Mouse (Mus musculus) limb, embryonic 11.5 days (tissue): ENCODE measurements around the gene Uhrf2. TPM values are rescaled to one million over a fixed set of nuclear protein-coding genes. Genes with fewer than 3 reads are reported as not detected.

ENCODE experiments used
- ATAC-seq: fragments of 200-750 bp; cut with Nextera tagmentation; 2 replicates; pipeline ENCODE4 v1.8.0; 2017; ENCODE audit warnings: low read depth; ENCODE audit not compliant: insufficient number of reproducible peaks, low FRiP score, low TSS enrichment
- DNase-seq: peaks from one replicate; pipeline ENCODE4 v3.0.0-alpha.2; 2015; ENCODE audit warnings: low spot score
- H3K27ac ChIP-seq: fragments of 300-500 bp; sonication (generic); replicated peaks from 2 replicates; pipeline ENCODE4 v1.5.1; 2014; ENCODE audit warnings: low read depth, mild to moderate bottlenecking, low read length
- H3K27me3 ChIP-seq: fragments of 300-500 bp; sonication (generic); 2 replicates; pipeline ENCODE4 v1.6.1; 2014; ENCODE audit warnings: mild to moderate bottlenecking, low read length, mixed read lengths; ENCODE audit not compliant: control insufficient read depth, insufficient read depth
- H3K36me3 ChIP-seq: fragments of 300-500 bp; sonication (generic); 2 replicates; pipeline ENCODE4 v1.6.1; 2014; ENCODE audit warnings: mild to moderate bottlenecking, low read length, moderate library complexity, mixed read lengths; ENCODE audit not compliant: control insufficient read depth, insufficient read depth
- H3K4me1 ChIP-seq: fragments of 300-500 bp; sonication (generic); 2 replicates; pipeline ENCODE4 v1.6.1; 2014; ENCODE audit warnings: low read length, mixed read lengths; ENCODE audit not compliant: control insufficient read depth, insufficient read depth
- H3K4me2 ChIP-seq: fragments of 300-500 bp; sonication (generic); 2 replicates; pipeline ENCODE4 v1.6.1; 2014; ENCODE audit warnings: low read depth, mild to moderate bottlenecking, moderate library complexity; ENCODE audit not compliant: severe bottlenecking
- H3K4me3 ChIP-seq: fragments of 300-500 bp; sonication (generic); 2 replicates; pipeline ENCODE4 v1.5.1; 2014; ENCODE audit warnings: low read depth, low read length
- H3K9ac ChIP-seq: fragments of 300-500 bp; sonication (generic); 2 replicates; pipeline ENCODE4 v1.6.1; 2014; ENCODE audit warnings: mild to moderate bottlenecking, low read length
- H3K9me3 ChIP-seq: fragments of 300-500 bp; sonication (generic); 2 replicates; pipeline ENCODE4 v1.6.1; 2016; ENCODE audit warnings: low read length; ENCODE audit not compliant: control insufficient read depth
- WGBS: fragments of 180-500 bp; shearing (Covaris S2); extraction: QIAGEN DNeasy Blood & Tissue Kit; methylation state at CpG from one replicate; pipeline ENCODE4 v1.1.7; 2014; 5-methylcytosine and 5-hydroxymethylcytosine counted together
- polyA plus RNA-seq: library from polyadenylated mRNA; unstranded; fragments of >200 nt; fragmentation: Nextera tagmentation; extraction: Ambion mirVana; gene quantifications from 2 replicates; pipeline ENCODE4 v1.2.1, GENCODE M21; 2014

The Uhrf2 gene
- 83.3 and 89.1 TPM in 2 replicates for polyA plus RNA-seq

DNA sequence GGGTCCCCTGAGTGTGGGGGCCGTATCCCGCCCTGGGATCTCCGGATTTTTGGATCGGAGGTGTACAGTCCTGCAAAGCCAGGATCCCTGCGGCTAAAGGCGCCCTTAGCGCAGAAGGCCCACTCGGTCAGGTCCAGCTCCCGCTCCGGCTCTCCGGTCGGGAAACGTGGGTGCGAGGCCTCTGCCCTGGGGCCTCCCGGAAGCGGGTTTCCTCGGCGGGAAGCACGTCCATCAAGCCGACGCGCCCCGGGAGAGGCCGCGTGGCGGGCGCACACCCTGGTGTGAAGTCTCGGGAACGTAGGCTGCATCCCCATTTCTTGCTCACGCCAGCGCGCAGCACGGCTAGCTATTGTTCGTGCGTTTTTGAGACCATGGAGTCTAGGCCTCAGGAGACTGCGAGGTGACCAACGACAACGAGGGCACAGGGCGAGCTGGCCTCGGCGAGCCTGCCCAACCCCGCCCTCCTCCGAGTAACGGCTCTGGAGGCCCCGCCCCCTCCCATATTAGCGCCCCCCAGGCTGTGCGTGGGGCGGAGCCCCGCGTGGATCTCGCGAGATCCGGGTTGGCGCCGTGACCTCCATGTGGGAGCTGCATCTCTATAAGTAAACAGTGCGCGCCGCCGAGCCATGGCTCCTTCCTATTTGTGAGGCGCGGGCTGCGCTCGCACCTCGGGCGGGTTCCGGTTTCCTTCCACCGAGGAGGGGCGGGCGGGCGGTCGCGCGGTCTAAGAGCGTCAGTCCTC is at the start of gene Uhrf2:
Gene Uhrf2, plus strand, starts transcription at position 620 of the 742 bp plus-strand sequence.
- WGBS, result 1% methylated on average over 74 of the region's 74 CpGs
- Histone ChIP-seq H3K9ac (peak within 1 kb of the TSS; percentile 99), H3K27me3 (no peaks in the 10 kb centered on the region), H3K36me3 (no peaks in the 10 kb centered on the region), H3K4me1 (0 out of 2 replicates have a peak, but pooled peaks cover 2% of the 10 kb centered on the region), H3K27ac (peak within 1 kb of the TSS; percentile 94), H3K4me3 (peak within 1 kb of the TSS; percentile 98), H3K4me2 (peak within 1 kb of the TSS; percentile 71), H3K9me3 (no peaks in the 10 kb centered on the region)
- peak; percentile 95 for ATAC-seq
- peak; percentile 98 for DNase-seq

DNA sequence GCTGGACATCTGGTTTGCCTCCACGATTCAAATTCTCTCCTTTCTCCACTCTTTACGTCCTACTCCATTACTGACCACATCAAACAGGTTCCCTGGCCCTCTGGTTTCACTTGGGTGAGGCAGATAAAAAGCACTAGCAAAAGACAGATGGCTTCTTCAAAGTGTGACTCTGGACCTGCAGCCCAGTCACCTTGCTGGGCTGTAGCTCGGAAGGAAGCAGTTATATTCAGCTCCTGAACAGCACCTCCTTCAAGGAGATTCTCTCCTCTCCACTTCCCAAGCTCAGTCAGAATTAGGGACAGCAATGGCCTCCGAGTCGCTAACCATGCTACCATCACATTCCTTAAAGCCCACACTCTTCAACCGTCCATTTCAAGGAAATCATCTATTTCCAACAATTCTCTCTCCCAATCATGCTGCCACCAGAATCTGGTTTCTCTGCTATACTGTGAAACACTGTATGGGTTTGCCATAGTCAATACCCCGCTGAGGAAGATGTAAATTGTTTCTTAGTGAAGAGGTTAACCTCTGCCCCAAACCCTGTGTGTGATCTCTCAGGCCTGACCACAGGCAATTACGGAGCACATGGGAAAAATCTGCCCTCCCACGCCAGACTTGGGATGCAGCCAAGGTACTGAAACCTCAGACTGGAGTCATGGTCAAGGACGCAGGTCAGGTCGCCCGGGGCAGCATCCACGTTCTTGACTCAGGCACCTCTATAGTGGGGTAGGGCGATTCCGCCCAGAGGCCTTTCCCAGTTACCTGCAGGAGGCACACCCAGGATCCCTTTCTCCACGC is 45.9 kb upstream of the Uhrf2 start:
- no peak overlapping the region for H3K9ac ChIP-seq
- H3K4me1 ChIP-seq, result no peaks in the 10 kb centered on the region
- no peak overlapping the region for H3K4me2 ChIP-seq
- no peak for DNase-seq
- no peak overlapping the region for H3K27ac ChIP-seq
- 75% methylated on average over 16 of the region's 16 CpGs for WGBS
- H3K9me3 ChIP-seq, result no peaks in the 10 kb centered on the region
- no peaks in the 10 kb centered on the region for H3K27me3 ChIP-seq
- H3K36me3 ChIP-seq, result no peaks in the 10 kb centered on the region
- no peak for ATAC-seq
- no peak overlapping the region for H3K4me3 ChIP-seq

DNA sequence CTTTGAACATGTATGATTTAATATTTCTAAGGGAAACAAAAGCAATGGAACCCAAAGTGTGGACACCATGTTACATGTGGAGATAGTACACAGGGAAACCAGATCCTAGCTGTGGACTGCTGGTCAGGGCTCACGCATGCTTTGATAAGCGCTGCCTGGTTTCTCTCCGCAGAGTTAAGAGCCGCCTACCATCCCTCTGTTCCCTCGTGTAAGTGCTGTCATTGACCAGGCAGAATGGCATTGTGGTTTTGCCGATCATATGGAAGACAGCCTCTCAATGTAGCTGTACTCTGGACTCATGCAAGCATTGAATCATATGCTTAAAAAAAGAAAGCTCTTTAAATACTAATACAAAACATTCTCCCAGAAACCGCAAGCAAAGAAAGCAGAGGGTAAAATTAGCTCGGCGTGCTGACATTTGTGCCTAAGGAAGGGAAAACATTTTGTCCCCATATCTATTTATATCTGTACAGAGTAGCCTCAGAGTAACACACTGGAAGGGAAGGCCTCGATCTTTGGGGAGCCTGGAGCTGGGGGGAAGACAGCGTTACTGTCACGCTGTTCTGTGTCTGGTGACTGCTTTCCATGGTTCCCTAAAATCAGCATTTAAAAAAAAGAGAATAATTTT is 43.7 kb upstream of the Uhrf2 start:
- no peak for ATAC-seq
- Histone ChIP-seq H3K36me3 (no peaks in the 10 kb centered on the region), H3K9me3 (no peaks in the 10 kb centered on the region), H3K4me2 (no peak overlapping the region), H3K9ac (no peak overlapping the region), H3K4me3 (no peak overlapping the region), H3K27ac (no peak overlapping the region), H3K4me1 (no peaks in the 10 kb centered on the region), H3K27me3 (no peaks in the 10 kb centered on the region)
- WGBS, result 92% methylated on average over 12 of the region's 12 CpGs
- no peak for DNase-seq

DNA sequence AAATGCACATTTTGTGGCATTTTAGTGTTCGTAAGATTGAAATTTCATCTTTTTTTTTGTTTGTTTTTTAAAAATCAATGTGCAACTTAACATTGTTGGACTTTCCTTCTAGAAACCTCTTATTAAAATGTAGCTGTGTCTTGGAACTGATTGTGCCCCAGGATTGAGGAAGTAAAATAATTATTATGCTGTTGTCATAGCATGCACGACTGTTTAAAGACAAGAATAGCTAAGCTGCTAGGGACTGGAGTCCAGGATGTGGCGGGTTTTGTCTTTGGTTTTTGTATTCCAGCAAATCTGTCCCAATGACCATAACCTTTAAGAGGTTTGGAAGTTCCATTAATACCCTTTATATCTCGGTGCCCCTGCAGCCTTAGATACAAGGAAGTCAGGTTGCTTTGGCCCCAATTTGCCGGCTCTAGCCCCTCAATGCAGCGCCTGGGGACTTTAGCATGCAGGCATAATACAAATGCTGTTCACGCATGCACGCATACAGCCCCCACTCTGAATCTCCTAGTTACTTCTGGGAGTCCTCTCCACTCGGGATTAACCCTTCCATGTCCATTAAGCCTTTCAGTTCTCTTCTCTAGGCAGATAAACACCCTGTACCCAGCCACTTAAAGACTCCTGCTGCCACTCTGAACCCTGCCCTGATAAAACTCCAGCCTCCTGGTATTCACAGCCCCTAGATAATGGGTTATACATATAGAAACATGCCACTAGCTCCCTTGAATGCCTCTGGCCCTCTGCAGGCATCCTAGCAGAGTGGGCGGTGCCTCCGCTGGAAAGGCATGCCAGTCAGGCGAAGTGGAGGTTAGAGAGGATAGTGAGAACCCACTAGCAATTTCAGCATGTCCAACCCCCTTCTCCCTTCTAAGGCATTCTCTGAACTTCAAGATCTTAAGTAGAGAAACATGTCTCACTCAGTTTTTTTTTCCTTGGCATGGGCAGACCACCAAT is 29.6 kb upstream of the Uhrf2 start:
- Histone ChIP-seq H3K27me3 (no peaks in the 10 kb centered on the region), H3K9me3 (no peaks in the 10 kb centered on the region), H3K36me3 (no peaks in the 10 kb centered on the region), H3K27ac (no peak overlapping the region), H3K4me2 (no peak overlapping the region), H3K4me1 (no peaks in the 10 kb centered on the region), H3K9ac (no peak overlapping the region), H3K4me3 (no peak overlapping the region)
- WGBS, result 76% methylated on average over 12 of the region's 12 CpGs
- ATAC-seq (no peak), DNase-seq (no peak)

DNA sequence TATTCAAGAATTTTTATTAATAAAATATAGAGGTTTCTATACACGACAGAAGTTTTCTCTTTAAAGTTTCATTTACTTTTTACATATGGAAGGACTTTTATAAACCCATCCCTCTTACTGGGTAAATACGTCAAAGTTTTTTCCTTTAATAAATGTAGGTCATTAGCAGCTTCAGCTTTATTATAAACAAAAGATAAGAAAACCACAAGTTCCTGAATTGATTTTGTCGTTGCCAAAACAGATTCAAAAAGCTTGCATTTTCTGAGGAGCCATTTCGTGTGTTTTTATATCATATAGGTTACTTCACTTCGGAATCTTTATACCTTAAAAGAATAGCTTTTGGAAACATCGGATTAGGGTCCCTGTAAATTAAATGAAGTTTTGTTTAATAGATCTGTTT is 28.8 kb upstream of the Uhrf2 start:
- H3K9me3 ChIP-seq, result no peaks in the 10 kb centered on the region
- no peak overlapping the region for H3K27ac ChIP-seq
- no peak overlapping the region for H3K4me2 ChIP-seq
- no peaks in the 10 kb centered on the region for H3K36me3 ChIP-seq
- no peak for ATAC-seq
- H3K27me3 ChIP-seq, result no peaks in the 10 kb centered on the region
- DNase-seq, result no peak
- no peak overlapping the region for H3K4me3 ChIP-seq
- H3K9ac ChIP-seq, result no peak overlapping the region
- 88% methylated on average over 6 of the region's 6 CpGs for WGBS
- H3K4me1 ChIP-seq, result no peaks in the 10 kb centered on the region

DNA sequence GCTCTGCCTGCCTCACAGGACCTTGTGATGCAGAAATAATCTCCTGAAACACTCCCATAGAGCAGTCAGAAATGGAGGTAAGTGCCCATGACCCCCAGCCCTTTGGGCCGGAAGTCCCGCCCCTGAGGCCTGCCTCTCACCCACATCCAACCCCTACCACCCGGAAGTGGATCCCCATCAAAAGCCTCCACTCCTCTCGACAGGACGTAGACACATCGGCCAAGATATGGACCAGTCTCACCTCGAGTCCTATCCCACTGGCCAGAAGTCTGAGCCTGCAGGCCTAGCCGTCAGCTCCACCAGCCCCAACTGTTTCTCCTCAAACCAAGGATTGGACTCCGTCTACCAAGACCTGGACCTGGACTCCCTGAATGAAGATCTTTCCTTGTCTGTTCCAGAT is 26.7 kb upstream of the Uhrf2 start, which contains the start of gene Trpd52l3:
Gene Trpd52l3, plus strand, starts transcription at position 170 of the 400 bp plus-strand sequence.
- H3K36me3 ChIP-seq, result no peaks in the 10 kb centered on the region
- no peaks in the 10 kb centered on the region for H3K4me1 ChIP-seq
- H3K9ac ChIP-seq, result no peak within 1 kb of the TSS
- H3K27me3 ChIP-seq, result no peaks in the 10 kb centered on the region
- DNase-seq (no peak), ATAC-seq (no peak)
- 93% methylated on average over 9 of the region's 9 CpGs for WGBS
- no peak within 1 kb of the TSS for H3K4me3 ChIP-seq
- no peaks in the 10 kb centered on the region for H3K9me3 ChIP-seq
- no peak within 1 kb of the TSS for H3K27ac ChIP-seq
- no peak within 1 kb of the TSS for H3K4me2 ChIP-seq

DNA sequence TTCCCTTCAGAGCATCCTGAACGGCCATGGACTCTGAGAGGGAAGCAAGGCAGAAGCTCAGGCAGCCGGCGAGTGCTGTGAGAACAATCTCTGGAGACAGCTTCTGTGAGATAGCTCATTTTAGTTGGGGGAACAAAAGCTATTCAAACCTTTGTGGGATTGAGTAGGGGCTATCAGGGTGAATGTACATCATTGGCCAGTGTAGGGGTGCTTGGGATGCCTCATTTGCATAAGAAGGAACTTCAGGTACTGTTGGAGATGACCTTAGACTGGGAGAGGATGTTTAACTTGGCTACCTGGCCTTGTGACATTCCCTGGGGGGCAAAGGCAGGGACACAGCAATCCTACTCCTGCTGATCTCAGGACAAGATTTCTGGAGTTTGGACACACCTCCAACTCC is 23.9 kb upstream of the Uhrf2 start:
- Histone ChIP-seq H3K4me3 (no peak overlapping the region), H3K9me3 (no peaks in the 10 kb centered on the region), H3K4me2 (no peak overlapping the region)

More for the DNA sequence above, 23.9 kb upstream of the Uhrf2 start:
- ATAC-seq, result no peak
- Histone ChIP-seq H3K4me1 (no peaks in the 10 kb centered on the region), H3K27ac (no peak overlapping the region), H3K27me3 (no peaks in the 10 kb centered on the region), H3K9ac (no peak overlapping the region), H3K36me3 (no peaks in the 10 kb centered on the region)
- 79% methylated on average over 3 of the region's 3 CpGs for WGBS
- no peak for DNase-seq
